Mouse (Mus musculus) stomach, embryonic 14.5 days (tissue): ENCODE results near the gene Nup88. TPM values are rescaled to one million over a fixed set of nuclear protein-coding genes. Genes with fewer than 3 reads are reported as not detected.

Experiments
- ATAC-seq: fragments of 200-750 bp; cut with Nextera tagmentation; 2 replicates; pipeline ENCODE4 v1.8.0; 2017; ENCODE audit warnings: low read depth, moderate TSS enrichment; ENCODE audit not compliant: insufficient number of reproducible peaks, insufficient read depth, low FRiP score
- H3K27ac ChIP-seq: fragments of 300-500 bp; sonication (generic); 2 replicates; pipeline ENCODE4 v1.5.1; 2014; ENCODE audit warnings: mild to moderate bottlenecking, low read length, moderate library complexity, mixed read lengths
- H3K27me3 ChIP-seq: fragments of 300-500 bp; sonication (generic); 2 replicates; pipeline ENCODE4 v1.6.1; 2014; ENCODE audit warnings: low read length, control low read depth, mixed read lengths; ENCODE audit not compliant: control insufficient read depth, insufficient read depth
- H3K36me3 ChIP-seq: fragments of 300-500 bp; sonication (generic); 2 replicates; pipeline ENCODE4 v1.6.1; 2014; ENCODE audit warnings: mild to moderate bottlenecking, control low read depth, low read length, moderate library complexity, mixed read lengths; ENCODE audit not compliant: control insufficient read depth, insufficient read depth
- H3K4me1 ChIP-seq: fragments of 300-500 bp; sonication (generic); 2 replicates; pipeline ENCODE4 v1.6.1; 2014; ENCODE audit warnings: low read length, control low read depth, mixed read lengths; ENCODE audit not compliant: control insufficient read depth, insufficient read depth
- H3K4me2 ChIP-seq: fragments of 300-500 bp; sonication (generic); replicated peaks from 2 replicates; pipeline ENCODE4 v1.6.1; 2014; ENCODE audit warnings: low read depth, low read length, control low read depth
- H3K4me3 ChIP-seq: fragments of 300-500 bp; sonication (generic); 2 replicates; pipeline ENCODE4 v1.5.1; 2014; ENCODE audit warnings: low read depth, low read length, control low read depth
- H3K9ac ChIP-seq: fragments of 300-500 bp; sonication (generic); replicated peaks from 2 replicates; pipeline ENCODE4 v1.6.1; 2014; ENCODE audit warnings: low read depth, mild to moderate bottlenecking, control low read depth, low read length, moderate library complexity, mixed read lengths
- H3K9me3 ChIP-seq: fragments of 300-500 bp; sonication (generic); 2 replicates; pipeline ENCODE4 v1.6.1; 2016; ENCODE audit warnings: low read depth, low read length, control low read depth; ENCODE audit not compliant: control insufficient read depth
- WGBS: fragments of 180-500 bp; shearing (Covaris S2); extraction: QIAGEN DNeasy Blood & Tissue Kit; methylation state at CpG from one replicate; pipeline ENCODE4 v1.1.7; 2014; 5-methylcytosine and 5-hydroxymethylcytosine counted together
- polyA plus RNA-seq: library from polyadenylated mRNA; unstranded; fragments of >200 nt; fragmentation: Nextera tagmentation; extraction: Ambion mirVana; gene quantifications from 2 replicates; pipeline ENCODE4 v1.2.1, GENCODE M21; 2014

Nup88 gene
- polyA plus RNA-seq, 1 experiment from 2014 or later = 123 TPM

DNA sequence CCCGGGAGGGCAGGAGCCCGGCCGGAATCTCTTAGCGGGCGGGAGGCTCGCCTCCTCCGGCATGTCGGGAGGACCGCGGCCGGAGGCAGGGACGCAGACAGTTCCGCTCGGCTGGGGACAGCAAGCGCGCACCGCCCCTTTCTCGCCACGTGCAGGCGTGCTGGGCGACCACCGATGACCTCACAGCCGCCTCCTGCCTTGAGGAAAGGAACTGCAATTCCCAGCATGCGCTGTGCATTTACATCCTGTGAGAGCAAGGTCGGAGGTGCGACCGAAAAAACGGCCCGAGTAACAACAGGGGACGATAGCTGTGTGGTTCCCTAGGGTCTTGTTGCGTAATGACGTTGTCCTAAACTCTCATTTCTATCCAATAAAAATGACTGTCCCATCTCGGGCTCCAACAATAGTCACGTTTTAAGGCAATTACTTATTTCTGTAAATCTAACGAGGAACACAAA lies 34.6 kb upstream of the Nup88 start, which contains the start of gene Dhx33:
Dhx33 (minus strand) TSS at position 122 of the 458 bp plus-strand sequence.
- Histone ChIP-seq H3K9me3 (no peaks in the 10 kb centered on the region), H3K9ac (peak within 1 kb of the TSS; percentile 52), H3K4me1 (peaks cover 14% of the 10 kb centered on the region), H3K36me3 (peaks cover 6% of the 10 kb centered on the region; the same call in 1 of the 2 replicates), H3K4me3 (peak within 1 kb of the TSS; percentile 84), H3K27me3 (no peaks in the 10 kb centered on the region), H3K27ac (peak within 1 kb of the TSS; percentile 48; the same call in 1 of the 2 replicates), H3K4me2 (peak within 1 kb of the TSS; percentile 72)
- ATAC-seq = peak; percentile 96
- under 1% methylated on average over 35 of the region's 35 CpGs for WGBS

DNA sequence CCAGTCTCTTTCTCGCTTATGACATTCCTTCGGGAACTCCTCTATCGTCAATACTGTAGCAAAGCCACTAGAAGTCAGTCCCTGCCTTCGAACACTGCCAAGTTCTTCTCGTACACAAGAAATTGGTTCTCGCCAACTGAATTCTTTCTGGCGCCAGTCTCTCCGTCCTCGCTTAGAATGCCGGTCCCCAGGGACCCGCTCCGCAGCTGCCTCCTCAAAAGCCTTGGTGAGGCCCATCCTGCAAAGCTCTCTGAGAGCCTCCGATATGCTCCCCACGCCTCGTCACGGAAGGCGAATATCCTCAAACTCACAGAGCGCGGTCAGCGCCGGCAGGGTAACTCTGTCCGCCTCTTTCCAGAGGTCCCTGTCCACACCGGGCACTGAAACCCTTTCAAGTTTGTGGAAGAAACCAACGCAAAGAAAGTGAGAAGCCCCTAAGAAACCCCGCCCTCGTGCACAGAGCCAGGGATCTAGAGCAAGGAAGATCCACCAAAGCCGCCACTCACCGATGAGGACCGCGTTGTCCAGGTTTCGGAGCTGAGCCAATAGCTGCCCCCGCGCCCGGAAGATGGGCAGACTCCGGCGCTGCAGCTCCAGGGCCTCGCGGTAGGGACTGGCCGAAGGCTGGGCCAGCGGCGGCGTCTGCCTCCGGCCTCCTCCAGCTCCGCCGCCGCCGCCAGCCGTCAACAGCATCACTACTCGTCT lies 34.0 kb upstream of the Nup88 start:
- Histone ChIP-seq H3K27ac (peak overlapping the region; percentile 48; the same call in 1 of the 2 replicates), H3K4me2 (peak overlapping the region; percentile 72), H3K4me3 (peak overlapping the region; percentile 84), H3K9ac (peak overlapping the region; percentile 52), H3K9me3 (no peaks in the 10 kb centered on the region), H3K27me3 (no peaks in the 10 kb centered on the region), H3K4me1 (peaks cover 14% of the 10 kb centered on the region), H3K36me3 (peaks cover 11% of the 10 kb centered on the region; the same call in 1 of the 2 replicates)
- WGBS = under 1% methylated on average over 49 of the region's 49 CpGs
- peak; percentile 64 for ATAC-seq

DNA sequence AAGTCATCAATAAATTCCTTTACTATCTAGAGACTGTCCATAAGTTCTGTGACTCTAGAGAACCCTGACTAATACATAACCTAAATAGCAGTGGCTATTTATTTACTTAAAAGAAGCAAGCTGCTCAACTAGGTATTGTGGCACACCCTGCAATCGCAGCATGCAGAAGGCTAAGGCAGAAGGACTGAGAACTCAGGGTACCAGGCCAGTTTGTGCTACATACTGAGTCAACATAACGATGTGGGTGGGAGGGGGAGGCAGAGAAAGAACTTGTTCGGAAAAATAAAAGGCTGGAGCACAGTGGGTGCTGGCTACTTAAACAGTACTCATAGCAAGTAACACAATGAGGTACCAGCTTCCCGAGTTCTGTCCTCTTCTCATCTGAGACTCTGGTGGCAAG lies 31.4 kb upstream of the Nup88 start:
- Histone ChIP-seq H3K9ac (no peak overlapping the region), H3K9me3 (no peaks in the 10 kb centered on the region), H3K4me2 (no peak overlapping the region), H3K4me3 (no peak overlapping the region), H3K27ac (no peak overlapping the region), H3K27me3 (no peaks in the 10 kb centered on the region), H3K36me3 (peaks cover 17% of the 10 kb centered on the region; the same call in 1 of the 2 replicates), H3K4me1 (peaks cover 14% of the 10 kb centered on the region)
- ATAC-seq = no peak
- WGBS = 92% methylated on average over 4 of the region's 4 CpGs

DNA sequence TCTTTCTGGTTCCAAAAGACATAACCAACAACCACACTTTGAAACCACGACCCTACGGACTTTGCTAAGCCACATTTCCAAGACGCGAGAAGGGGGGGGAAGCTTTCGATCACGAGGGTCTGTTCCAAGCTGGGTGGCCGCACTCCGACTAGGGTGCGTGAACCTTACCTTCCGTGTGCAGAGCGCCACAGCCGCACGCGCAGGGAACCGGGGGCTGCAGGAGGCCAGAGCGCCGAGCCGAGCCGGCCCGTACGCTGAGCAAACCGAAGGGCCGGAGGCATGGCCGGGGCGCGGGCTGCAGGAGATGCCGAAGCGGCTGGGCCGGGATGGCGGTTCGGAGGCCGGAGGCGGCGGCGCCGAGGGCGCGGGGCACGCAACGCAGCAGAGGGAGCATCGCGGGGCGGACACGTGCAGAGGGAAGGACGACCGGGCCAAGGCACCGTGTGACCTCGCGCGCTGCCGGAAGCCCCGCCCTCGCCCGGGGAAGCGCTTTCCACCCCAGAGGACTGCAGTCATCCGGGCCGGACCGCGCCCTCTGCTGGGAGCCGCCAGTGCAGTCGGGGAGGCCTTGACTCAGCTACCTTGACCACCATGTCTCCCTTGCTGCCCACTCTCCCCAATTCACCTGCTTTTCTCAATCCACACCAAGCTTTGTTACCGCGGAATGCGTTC lies 12.9 kb upstream of the Nup88 start, which contains the start of gene C1qbp:
C1qbp (minus strand) TSS at position 470 of the 672 bp plus-strand sequence.
- H3K4me2 ChIP-seq = peak within 1 kb of the TSS; percentile 78
- under 1% methylated on average over 61 of the region's 64 CpGs for WGBS
- H3K4me1 ChIP-seq = peaks cover 7% of the 10 kb centered on the region; the same call in 1 of the 2 replicates
- peak within 1 kb of the TSS; percentile 99 for H3K4me3 ChIP-seq
- H3K27me3 ChIP-seq = no peaks in the 10 kb centered on the region
- peak; percentile 93 for ATAC-seq
- H3K27ac ChIP-seq = no peak within 1 kb of the TSS
- peaks cover 56% of the 10 kb centered on the region for H3K36me3 ChIP-seq
- no peaks in the 10 kb centered on the region for H3K9me3 ChIP-seq
- peak within 1 kb of the TSS; percentile 87 for H3K9ac ChIP-seq

DNA sequence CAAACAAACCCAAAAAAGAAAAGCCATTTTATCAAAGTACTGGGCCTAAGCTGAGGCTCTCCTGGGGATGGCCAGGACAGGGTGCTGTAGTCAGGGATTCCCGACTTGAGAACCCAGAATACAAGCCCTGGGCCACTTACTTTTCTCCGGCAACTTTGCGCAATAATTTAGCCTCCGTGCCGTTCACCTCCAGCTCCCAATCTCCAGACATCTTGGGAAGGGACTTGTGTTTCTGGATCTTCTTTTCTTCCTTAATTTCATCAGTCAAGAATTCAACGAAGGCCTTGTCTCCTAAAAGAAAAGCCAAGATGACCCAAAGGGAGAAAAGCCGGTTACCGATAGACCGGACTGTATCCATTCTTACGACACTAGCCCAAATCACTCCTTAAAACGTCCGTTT lies 12.3 kb upstream of the Nup88 start:
- peaks cover 56% of the 10 kb centered on the region for H3K36me3 ChIP-seq
- ATAC-seq = no peak
- H3K27me3 ChIP-seq = no peaks in the 10 kb centered on the region
- peak overlapping the region; percentile 87 for H3K9ac ChIP-seq
- peak overlapping the region; percentile 99 for H3K4me3 ChIP-seq
- 11% methylated on average over 12 of the region's 12 CpGs for WGBS
- H3K9me3 ChIP-seq = no peaks in the 10 kb centered on the region
- H3K27ac ChIP-seq = no peak overlapping the region
- H3K4me1 ChIP-seq = peaks cover 7% of the 10 kb centered on the region; the same call in 1 of the 2 replicates
- H3K4me2 ChIP-seq = peak overlapping the region; percentile 78

DNA sequence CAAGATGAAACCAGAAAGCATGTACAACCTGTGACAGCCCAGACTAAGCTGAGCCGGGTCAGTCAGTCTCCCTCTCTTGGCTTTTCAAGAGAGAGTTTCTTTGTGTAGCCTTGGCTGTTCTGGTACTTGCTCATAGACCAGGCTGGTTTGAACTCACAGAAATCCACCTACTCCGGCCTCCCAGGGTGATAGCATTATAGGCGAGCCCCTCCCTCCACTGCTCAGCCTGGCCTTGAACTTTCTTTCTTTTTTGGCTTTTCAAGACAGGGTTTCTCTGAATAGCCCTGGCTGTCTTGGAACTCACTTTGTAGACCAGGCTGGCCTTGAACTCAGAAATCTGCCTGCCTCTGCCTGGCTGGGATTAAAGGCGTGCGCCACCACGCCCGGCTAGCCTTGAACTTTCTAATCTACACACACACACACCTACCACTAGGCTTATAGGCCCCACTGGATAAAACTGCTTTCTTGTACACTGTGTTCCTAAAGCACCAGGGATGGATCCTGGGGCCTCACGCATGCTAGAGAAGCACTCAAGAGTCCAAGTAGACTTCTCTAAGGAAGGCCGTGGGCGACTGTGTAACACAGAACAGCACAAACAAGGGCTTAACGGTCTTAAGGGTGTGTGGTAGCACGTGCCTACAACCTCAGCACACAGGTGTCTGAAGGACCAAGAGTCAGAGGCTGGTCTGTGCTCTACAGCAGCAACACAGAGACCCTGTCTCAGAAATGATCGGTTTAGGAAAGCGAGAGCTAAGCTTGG lies 11.2 kb upstream of the Nup88 start:
- Histone ChIP-seq H3K9ac (no peak overlapping the region), H3K4me2 (no peak overlapping the region), H3K36me3 (peaks cover 54% of the 10 kb centered on the region), H3K9me3 (no peaks in the 10 kb centered on the region), H3K27ac (no peak overlapping the region), H3K27me3 (no peaks in the 10 kb centered on the region), H3K4me1 (peaks cover 7% of the 10 kb centered on the region; the same call in 1 of the 2 replicates), H3K4me3 (no peak overlapping the region)
- no peak for ATAC-seq
- WGBS = 92% methylated on average over 14 of the region's 14 CpGs

DNA sequence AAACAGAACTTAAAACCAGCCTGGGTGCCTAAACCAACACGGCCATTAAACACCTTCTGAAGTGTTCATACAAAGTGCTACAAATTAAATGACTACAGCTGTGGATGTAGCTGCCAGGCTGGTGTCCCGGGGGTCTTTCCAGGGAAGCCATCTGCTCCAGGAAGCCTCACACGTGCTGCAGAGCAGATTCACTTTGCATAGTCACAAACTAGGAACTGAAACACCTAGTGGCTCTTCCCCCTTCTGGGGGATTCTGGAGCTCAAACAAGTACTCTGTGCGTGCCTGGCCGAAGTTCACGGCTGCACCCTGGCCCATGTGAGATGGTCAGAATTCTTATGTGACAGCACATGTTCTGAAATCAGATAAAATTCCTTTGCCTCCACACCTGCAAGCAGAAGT lies 10.5 kb upstream of the Nup88 start:
- H3K4me2 ChIP-seq = no peak overlapping the region
- no peaks in the 10 kb centered on the region for H3K9me3 ChIP-seq
- no peak overlapping the region for H3K27ac ChIP-seq
- 90% methylated on average over 6 of the region's 6 CpGs for WGBS
- no peak for ATAC-seq
- H3K4me3 ChIP-seq = no peak overlapping the region
- H3K36me3 ChIP-seq = peaks cover 50% of the 10 kb centered on the region
- H3K9ac ChIP-seq = no peak overlapping the region
- H3K4me1 ChIP-seq = peaks cover 7% of the 10 kb centered on the region; the same call in 1 of the 2 replicates
- H3K27me3 ChIP-seq = no peaks in the 10 kb centered on the region

DNA sequence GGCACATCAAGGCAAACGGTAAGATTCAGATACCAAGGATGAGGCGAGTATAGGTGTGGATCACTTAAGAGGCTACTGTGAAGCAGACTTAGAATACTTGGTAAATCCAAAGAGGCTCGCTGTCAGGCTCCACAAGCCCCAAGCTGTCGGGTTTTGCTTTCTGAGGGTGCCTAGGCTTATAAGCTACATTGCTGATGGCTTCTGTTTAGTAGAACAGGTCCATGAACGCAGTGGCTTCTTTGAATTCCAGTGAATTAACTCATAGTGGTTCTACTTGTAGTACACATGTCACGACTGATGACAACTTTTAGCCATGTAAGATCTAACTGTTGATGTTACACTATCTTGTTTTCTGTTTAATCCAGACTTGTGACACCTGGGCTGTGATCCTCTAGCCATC lies 7.5 kb upstream of the Nup88 start:
- WGBS = 85% methylated on average over 6 of the region's 6 CpGs
- peaks cover 65% of the 10 kb centered on the region for H3K36me3 ChIP-seq

More for the DNA sequence above, 7.5 kb upstream of the Nup88 start:
- Histone ChIP-seq H3K27me3 (no peaks in the 10 kb centered on the region), H3K4me1 (peaks cover 7% of the 10 kb centered on the region; the same call in 1 of the 2 replicates), H3K4me2 (no peak overlapping the region), H3K4me3 (no peak overlapping the region), H3K9me3 (no peaks in the 10 kb centered on the region), H3K9ac (no peak overlapping the region), H3K27ac (no peak overlapping the region)
- ATAC-seq = no peak
